Mouse (Mus musculus): Measurements from ENCODE around the gene BC052040. TPM values are rescaled to one million over a fixed set of nuclear protein-coding genes. Genes with fewer than 3 reads are reported as not detected.

Gene BC052040
- polyA plus RNA-seq, 1 experiment from 2014 or later, result 22.3 TPM

GRCm38 (mm10) chr2:115592651-115593119 lies 11.2 kb downstream of the BC052040 start:
- no peak for DNase-seq (ENCODE audit: low spot score)
- 89% methylated on average over 2 of the region's 2 CpGs for WGBS
- Histone ChIP-seq H3K36me3 (ENCODE audit: control insufficient read depth, insufficient read depth, low read length) (no peaks in the 10 kb centered on the region), H3K27me3 (ENCODE audit: control insufficient read depth, insufficient read depth, low read length) (no peaks in the 10 kb centered on the region), H3K4me1 (replicated peaks; ENCODE audit: control insufficient read depth, insufficient read depth, low read length) (no peaks in the 10 kb centered on the region), H3K4me2 (ENCODE audit: low read depth, low read length, severe bottlenecking) (no peak overlapping the region), H3K9ac (ENCODE audit: low read length) (no peak overlapping the region), H3K4me3 (ENCODE audit: low read depth, low read length) (no peak overlapping the region), H3K9me3 (ENCODE audit: control insufficient read depth, low read length) (no peaks in the 10 kb centered on the region), H3K27ac (ENCODE audit: low read depth, low read length) (no peak overlapping the region)
- no peak for ATAC-seq (replicated peaks; ENCODE audit: low FRiP score)

- Histone ChIP-seq H3K9me3 (ENCODE audit: control insufficient read depth, low read length) (no peaks in the 10 kb centered on the region), H3K4me1 (replicated peaks; ENCODE audit: control insufficient read depth, insufficient read depth, low read length) (peaks cover 11% of the 10 kb centered on the region; the same call in 1 of the 2 replicates), H3K4me2 (ENCODE audit: low read depth, low read length, severe bottlenecking) (no peak overlapping the region), H3K27me3 (ENCODE audit: control insufficient read depth, insufficient read depth, low read length) (no peaks in the 10 kb centered on the region), H3K4me3 (ENCODE audit: low read depth, low read length) (no peak overlapping the region), H3K9ac (ENCODE audit: low read length) (no peak overlapping the region), H3K36me3 (ENCODE audit: control insufficient read depth, insufficient read depth, low read length) (no peaks in the 10 kb centered on the region), H3K27ac (ENCODE audit: low read depth, low read length) (no peak overlapping the region)
- WGBS, result 87% methylated on average over 10 of the region's 10 CpGs
- DNase-seq (ENCODE audit: low spot score) (no peak), ATAC-seq (replicated peaks; ENCODE audit: low FRiP score) (no peak)
Observed at GRCm38 (mm10) chr2:115597017-115597416, 15.5 kb downstream of the BC052040 start.

DNA sequence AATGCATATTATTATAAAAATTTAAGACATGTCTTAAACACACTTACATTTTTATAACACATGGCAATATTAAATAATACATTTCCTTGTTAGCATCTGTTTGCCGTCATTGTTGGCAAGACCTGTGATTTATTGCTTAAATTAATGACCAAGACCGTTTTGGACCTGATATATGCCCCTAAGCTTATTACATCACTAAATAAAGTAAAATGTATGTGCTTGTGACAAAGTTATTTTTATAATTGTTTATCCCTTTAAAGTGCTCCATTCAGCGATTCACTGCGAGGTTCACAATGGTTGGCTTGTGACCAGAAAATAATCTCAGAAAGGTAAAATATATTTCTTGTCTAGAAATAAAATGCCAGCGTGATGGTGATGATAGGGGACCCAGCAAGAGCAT lies 16.8 kb downstream of the BC052040 start:
- no peak for ATAC-seq (replicated peaks; ENCODE audit: low FRiP score)
- Histone ChIP-seq H3K9me3 (ENCODE audit: control insufficient read depth, low read length) (no peaks in the 10 kb centered on the region), H3K4me3 (ENCODE audit: low read depth, low read length) (no peak overlapping the region), H3K27ac (ENCODE audit: low read depth, low read length) (no peak overlapping the region), H3K4me1 (replicated peaks; ENCODE audit: control insufficient read depth, insufficient read depth, low read length) (peaks cover 14% of the 10 kb centered on the region; the same call in 1 of the 2 replicates), H3K36me3 (ENCODE audit: control insufficient read depth, insufficient read depth, low read length) (no peaks in the 10 kb centered on the region), H3K27me3 (ENCODE audit: control insufficient read depth, insufficient read depth, low read length) (no peaks in the 10 kb centered on the region), H3K4me2 (ENCODE audit: low read depth, low read length, severe bottlenecking) (no peak overlapping the region), H3K9ac (ENCODE audit: low read length) (no peak overlapping the region)
- DNase-seq (ENCODE audit: low spot score), result no peak
- 92% methylated on average over 5 of the region's 5 CpGs for WGBS

- no peak overlapping the region for H3K27ac ChIP-seq (ENCODE audit: low read depth, low read length)
- no peaks in the 10 kb centered on the region for H3K27me3 ChIP-seq (ENCODE audit: control insufficient read depth, insufficient read depth, low read length)
- H3K4me1 ChIP-seq (replicated peaks; ENCODE audit: control insufficient read depth, insufficient read depth, low read length), result peaks cover 14% of the 10 kb centered on the region; the same call in 1 of the 2 replicates
- ATAC-seq (replicated peaks; ENCODE audit: low FRiP score), result no peak
- 77% methylated on average over 5 of the region's 5 CpGs for WGBS
- no peaks in the 10 kb centered on the region for H3K36me3 ChIP-seq (ENCODE audit: control insufficient read depth, insufficient read depth, low read length)
- no peaks in the 10 kb centered on the region for H3K9me3 ChIP-seq (ENCODE audit: control insufficient read depth, low read length)
- H3K9ac ChIP-seq (ENCODE audit: low read length), result no peak overlapping the region
- DNase-seq (ENCODE audit: low spot score), result no peak
- no peak overlapping the region for H3K4me3 ChIP-seq (ENCODE audit: low read depth, low read length)
- no peak overlapping the region for H3K4me2 ChIP-seq (ENCODE audit: low read depth, low read length, severe bottlenecking)
Observed at GRCm38 (mm10) chr2:115600724-115601123, 19.2 kb downstream of the BC052040 start.

- Histone ChIP-seq H3K4me3 (ENCODE audit: low read depth, low read length) (no peak overlapping the region), H3K4me2 (ENCODE audit: low read depth, low read length, severe bottlenecking) (no peak overlapping the region), H3K9me3 (ENCODE audit: control insufficient read depth, low read length) (no peaks in the 10 kb centered on the region), H3K27ac (ENCODE audit: low read depth, low read length) (no peak overlapping the region), H3K4me1 (replicated peaks; ENCODE audit: control insufficient read depth, insufficient read depth, low read length) (peaks cover 14% of the 10 kb centered on the region; the same call in 1 of the 2 replicates), H3K9ac (ENCODE audit: low read length) (no peak overlapping the region), H3K27me3 (ENCODE audit: control insufficient read depth, insufficient read depth, low read length) (no peaks in the 10 kb centered on the region), H3K36me3 (ENCODE audit: control insufficient read depth, insufficient read depth, low read length) (no peaks in the 10 kb centered on the region)
- WGBS, result 79% methylated on average over 1 of the region's 1 CpGs
- ATAC-seq (replicated peaks; ENCODE audit: low FRiP score), result no peak
- no peak for DNase-seq (ENCODE audit: low spot score)
Observed at GRCm38 (mm10) chr2:115601280-115601679, 19.8 kb downstream of the BC052040 start.

- WGBS, result 43% methylated on average over 2 of the region's 2 CpGs
- no peak overlapping the region for H3K9ac ChIP-seq (ENCODE audit: low read length)
- no peak overlapping the region for H3K27ac ChIP-seq (ENCODE audit: low read depth, low read length)
- no peak overlapping the region for H3K4me3 ChIP-seq (ENCODE audit: low read depth, low read length)
- DNase-seq (ENCODE audit: low spot score), result no peak
- H3K4me2 ChIP-seq (ENCODE audit: low read depth, low read length, severe bottlenecking), result no peak overlapping the region
- H3K9me3 ChIP-seq (ENCODE audit: control insufficient read depth, low read length), result no peaks in the 10 kb centered on the region
- ATAC-seq (replicated peaks; ENCODE audit: low FRiP score), result 0 out of 2 replicates have a peak, but pooled peaks have one; percentile 53
- H3K27me3 ChIP-seq (ENCODE audit: control insufficient read depth, insufficient read depth, low read length), result no peaks in the 10 kb centered on the region
- H3K36me3 ChIP-seq (ENCODE audit: control insufficient read depth, insufficient read depth, low read length), result no peaks in the 10 kb centered on the region
- H3K4me1 ChIP-seq (replicated peaks; ENCODE audit: control insufficient read depth, insufficient read depth, low read length), result peaks cover 14% of the 10 kb centered on the region; the same call in 1 of the 2 replicates
Observed at GRCm38 (mm10) chr2:115602116-115602515, 20.6 kb downstream of the BC052040 start.

DNA sequence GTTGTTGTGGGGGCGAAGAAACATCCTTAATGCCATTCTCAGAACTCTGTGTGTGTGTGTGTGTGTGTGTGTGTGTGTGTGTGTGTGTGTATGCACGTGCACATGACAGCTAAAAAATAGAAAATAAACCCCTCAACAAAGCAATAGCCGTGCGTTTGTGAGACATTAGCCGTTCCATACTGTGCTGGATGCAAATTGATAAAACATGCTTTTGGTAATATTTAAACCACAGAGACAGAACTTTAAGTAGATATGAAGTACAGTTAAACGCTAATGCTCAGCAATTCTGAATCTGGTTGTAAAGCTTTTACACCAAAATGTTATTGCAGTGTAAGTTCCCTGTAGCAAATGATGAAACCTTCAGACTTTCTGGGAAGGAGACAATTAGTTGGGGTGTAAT lies 22.6 kb downstream of the BC052040 start:
- H3K4me3 ChIP-seq (ENCODE audit: low read depth, low read length), result no peak overlapping the region
- H3K9me3 ChIP-seq (ENCODE audit: control insufficient read depth, low read length), result no peaks in the 10 kb centered on the region
- H3K27me3 ChIP-seq (ENCODE audit: control insufficient read depth, insufficient read depth, low read length), result no peaks in the 10 kb centered on the region
- peaks cover 14% of the 10 kb centered on the region; the same call in 1 of the 2 replicates for H3K4me1 ChIP-seq (replicated peaks; ENCODE audit: control insufficient read depth, insufficient read depth, low read length)
- no peaks in the 10 kb centered on the region for H3K36me3 ChIP-seq (ENCODE audit: control insufficient read depth, insufficient read depth, low read length)
- ATAC-seq (replicated peaks; ENCODE audit: low FRiP score) (no peak), DNase-seq (ENCODE audit: low spot score) (no peak)
- H3K9ac ChIP-seq (ENCODE audit: low read length), result no peak overlapping the region
- WGBS, result 86% methylated on average over 6 of the region's 6 CpGs
- no peak overlapping the region for H3K27ac ChIP-seq (ENCODE audit: low read depth, low read length)
- no peak overlapping the region for H3K4me2 ChIP-seq (ENCODE audit: low read depth, low read length, severe bottlenecking)

- H3K4me3 ChIP-seq (ENCODE audit: low read depth, low read length), result no peak overlapping the region
- no peak for DNase-seq (ENCODE audit: low spot score)
- no peaks in the 10 kb centered on the region for H3K27me3 ChIP-seq (ENCODE audit: control insufficient read depth, insufficient read depth, low read length)
- no peak overlapping the region for H3K4me2 ChIP-seq (ENCODE audit: low read depth, low read length, severe bottlenecking)
- H3K27ac ChIP-seq (ENCODE audit: low read depth, low read length), result no peak overlapping the region
- H3K36me3 ChIP-seq (ENCODE audit: control insufficient read depth, insufficient read depth, low read length), result no peaks in the 10 kb centered on the region
- ATAC-seq (replicated peaks; ENCODE audit: low FRiP score), result no peak
- peaks cover 11% of the 10 kb centered on the region; the same call in 1 of the 2 replicates for H3K4me1 ChIP-seq (replicated peaks; ENCODE audit: control insufficient read depth, insufficient read depth, low read length)
- no peaks in the 10 kb centered on the region for H3K9me3 ChIP-seq (ENCODE audit: control insufficient read depth, low read length)
- no peak overlapping the region for H3K9ac ChIP-seq (ENCODE audit: low read length)
- WGBS, result 24% methylated on average over 1 of the region's 1 CpGs
Observed at GRCm38 (mm10) chr2:115605829-115606336, 24.4 kb downstream of the BC052040 start.

DNA sequence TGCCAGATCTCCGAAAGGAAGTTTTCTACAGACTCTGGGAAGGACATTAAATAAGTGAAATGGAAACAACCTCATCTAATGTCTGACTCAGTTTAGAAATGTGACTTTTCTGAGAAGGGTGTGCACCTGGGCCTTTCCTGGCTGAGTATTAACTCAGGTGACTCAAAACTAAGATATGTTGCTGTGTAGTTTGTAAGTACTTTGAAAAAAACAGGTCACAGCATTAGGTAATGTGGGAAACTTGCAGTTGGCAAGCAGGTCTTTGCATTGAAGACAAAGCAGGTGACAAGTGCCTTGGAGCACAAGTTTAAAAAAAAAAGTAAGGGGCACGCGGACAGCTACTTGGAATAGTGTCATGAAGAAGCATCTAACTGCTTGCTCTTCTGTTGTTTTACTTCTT lies 27.5 kb downstream of the BC052040 start:
- H3K9me3 ChIP-seq (ENCODE audit: control insufficient read depth, low read length), result no peaks in the 10 kb centered on the region
- H3K27ac ChIP-seq (ENCODE audit: low read depth, low read length), result no peak overlapping the region
- H3K4me3 ChIP-seq (ENCODE audit: low read depth, low read length), result no peak overlapping the region
- DNase-seq (ENCODE audit: low spot score) (no peak), ATAC-seq (replicated peaks; ENCODE audit: low FRiP score) (no peak)
- 92% methylated on average over 3 of the region's 3 CpGs for WGBS
- no peaks in the 10 kb centered on the region for H3K36me3 ChIP-seq (ENCODE audit: control insufficient read depth, insufficient read depth, low read length)
- H3K27me3 ChIP-seq (ENCODE audit: control insufficient read depth, insufficient read depth, low read length), result no peaks in the 10 kb centered on the region
- no peaks in the 10 kb centered on the region for H3K4me1 ChIP-seq (replicated peaks; ENCODE audit: control insufficient read depth, insufficient read depth, low read length)
- no peak overlapping the region for H3K4me2 ChIP-seq (ENCODE audit: low read depth, low read length, severe bottlenecking)
- no peak overlapping the region for H3K9ac ChIP-seq (ENCODE audit: low read length)
